Mouse (Mus musculus): Measurements from ENCODE around the gene Aup1.
A peak's percentile ranks its signal among the peaks of the same experiment; 100 is the strongest.

Aup1 gene

DNA sequence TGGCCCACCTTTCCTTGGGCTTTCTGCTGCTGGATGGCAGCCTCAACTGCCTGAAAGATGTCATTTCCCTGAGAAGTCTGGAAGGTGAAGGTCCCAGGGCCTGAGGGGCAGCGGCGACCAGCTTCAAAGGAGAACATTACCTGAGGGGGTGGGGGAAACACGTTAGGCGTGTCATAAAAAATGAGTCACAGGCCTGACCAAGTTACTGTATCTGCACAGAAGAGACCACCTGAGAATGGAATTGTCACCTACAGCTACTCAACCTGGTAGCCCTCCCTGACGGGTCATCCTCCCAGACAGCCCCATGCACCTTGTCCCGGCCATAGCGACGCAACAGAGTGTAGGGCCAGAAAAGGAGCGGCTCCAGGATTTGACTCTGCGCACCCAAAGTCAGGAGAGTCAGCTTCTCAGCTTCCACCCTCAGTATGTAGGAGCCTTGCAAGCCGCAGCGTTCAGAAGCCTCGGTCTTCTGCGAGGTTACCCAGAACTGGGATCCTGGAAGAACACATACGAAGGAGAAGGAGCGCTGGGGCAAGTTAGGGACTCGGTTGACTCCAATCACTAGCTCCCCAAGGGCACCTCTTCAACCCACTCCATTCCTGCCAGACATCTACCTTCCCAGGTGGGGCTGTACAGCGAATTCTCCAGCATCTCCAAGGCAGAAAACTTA lies 22.3 kb upstream of the Aup1 start:
- no peak for DNase-seq

DNA sequence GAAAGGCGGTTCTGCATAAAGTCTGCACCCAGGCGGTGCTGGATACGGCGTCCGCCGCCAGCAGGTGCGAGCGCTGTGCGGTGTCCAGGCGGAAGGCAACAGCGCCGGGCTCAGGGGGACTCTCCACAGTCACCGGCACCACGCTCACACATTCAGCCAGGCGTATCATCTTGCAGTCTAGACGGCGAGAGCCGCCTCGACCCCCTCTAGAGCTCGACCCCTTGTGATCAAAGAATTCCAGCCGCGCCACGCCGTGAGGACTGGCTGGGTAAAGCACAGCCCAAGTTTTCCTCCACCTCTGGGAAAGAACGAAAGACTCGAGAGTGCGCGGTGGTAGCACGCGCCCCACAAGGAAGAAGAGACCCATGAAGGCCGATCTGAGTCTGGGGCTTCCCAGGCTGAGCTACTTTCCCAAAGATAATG lies 21.5 kb upstream of the Aup1 start:
- DNase-seq: peak; percentile 69 to 70

DNA sequence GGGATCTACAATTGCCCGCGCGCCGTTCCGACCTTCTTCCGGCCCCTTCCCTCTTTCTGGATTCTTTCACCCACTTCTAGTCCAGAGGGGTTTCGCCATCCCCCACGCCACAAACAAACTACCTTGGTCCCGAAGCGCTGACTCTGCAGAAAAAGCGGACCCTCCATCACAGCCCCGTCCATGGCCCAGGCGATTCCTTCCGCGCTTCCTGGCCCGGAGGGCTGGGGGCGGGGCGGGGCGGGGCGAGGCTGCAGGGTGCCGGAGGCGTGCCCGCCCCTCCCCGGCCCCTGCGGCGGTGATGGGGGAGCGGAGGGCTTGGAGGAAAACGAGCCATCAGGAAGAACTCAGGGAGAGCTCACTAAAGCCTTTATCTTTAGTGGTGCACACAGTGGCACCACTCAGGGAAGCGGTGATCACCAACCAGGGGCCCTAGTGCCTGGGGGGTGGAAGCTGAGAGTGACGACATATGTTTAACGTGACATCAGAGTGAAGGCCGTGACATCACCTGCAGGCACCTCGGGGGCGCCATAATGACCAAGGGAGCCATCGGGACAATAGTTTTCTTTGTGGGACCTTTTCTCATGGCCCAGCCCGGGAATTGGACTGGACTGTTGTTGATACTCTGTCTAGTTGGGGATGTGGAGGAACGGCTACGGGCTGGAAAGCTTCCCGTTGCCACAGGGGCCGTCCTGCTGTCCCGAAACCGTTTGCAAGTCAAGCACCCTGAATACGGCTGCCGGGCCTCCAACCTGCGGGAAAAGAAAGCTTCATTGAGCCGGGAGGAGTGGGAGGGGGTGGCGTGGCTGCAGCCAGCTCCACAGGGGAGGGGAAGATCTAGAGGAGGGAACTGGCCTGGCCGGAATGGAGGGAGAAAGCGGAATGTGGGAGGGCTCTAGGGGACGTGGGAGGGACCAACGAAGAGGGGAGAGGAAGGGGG lies 20.8 kb upstream of the Aup1 start, which contains the start of the genes Dok1 and Loxl3:
Dok1 (minus strand) TSS at position 223 of the 937 bp plus-strand sequence.
Loxl3 (plus strand) TSS at position 925 of the 937 bp plus-strand sequence.
- peak; percentile 82 to 85 for DNase-seq

- DNase-seq: no peak
Observed at GRCm38 (mm10) chr6:83034463-83035055, 19.8 kb upstream of the Aup1 start.

GRCm38 (mm10) chr6:83037188-83037587 lies 17.1 kb upstream of the Aup1 start:
- DNase-seq: peak in 1 of 2 experiments; percentile 44

DNA sequence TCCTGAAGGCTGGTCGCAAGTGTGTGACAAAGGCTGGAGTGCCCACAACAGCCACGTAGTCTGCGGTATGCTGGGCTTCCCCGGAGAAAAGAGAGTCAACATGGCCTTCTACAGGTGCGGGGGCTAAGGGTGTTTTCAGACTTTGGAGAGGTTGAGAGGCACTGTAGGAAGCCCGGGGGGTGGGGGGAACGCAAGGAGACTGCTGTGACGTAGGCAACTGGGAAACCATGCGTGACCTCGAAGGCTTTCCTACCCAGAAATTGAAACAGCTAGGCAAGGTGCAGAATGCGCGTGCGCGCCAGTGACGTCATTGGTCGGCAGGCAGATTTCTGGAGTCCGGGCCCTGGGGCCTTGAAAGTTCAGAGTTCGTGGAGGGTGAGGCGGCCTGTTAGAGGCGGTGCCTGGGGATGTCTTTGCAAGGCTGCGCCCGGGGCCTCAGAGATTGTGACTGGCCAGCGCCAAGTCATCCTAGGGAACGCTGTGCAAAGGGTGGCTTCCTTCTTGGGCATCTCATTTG lies 15.8 kb upstream of the Aup1 start:
- peak; percentile 92 to 95 for DNase-seq

- no peak for DNase-seq
Observed at GRCm38 (mm10) chr6:83040601-83041000, 13.7 kb upstream of the Aup1 start.

GRCm38 (mm10) chr6:83043561-83043960 lies 10.8 kb upstream of the Aup1 start:
- peak in 1 of 2 experiments; percentile 22 for DNase-seq

GRCm38 (mm10) chr6:83043993-83044392 lies 10.3 kb upstream of the Aup1 start:
- DNase-seq: no peak

DNA sequence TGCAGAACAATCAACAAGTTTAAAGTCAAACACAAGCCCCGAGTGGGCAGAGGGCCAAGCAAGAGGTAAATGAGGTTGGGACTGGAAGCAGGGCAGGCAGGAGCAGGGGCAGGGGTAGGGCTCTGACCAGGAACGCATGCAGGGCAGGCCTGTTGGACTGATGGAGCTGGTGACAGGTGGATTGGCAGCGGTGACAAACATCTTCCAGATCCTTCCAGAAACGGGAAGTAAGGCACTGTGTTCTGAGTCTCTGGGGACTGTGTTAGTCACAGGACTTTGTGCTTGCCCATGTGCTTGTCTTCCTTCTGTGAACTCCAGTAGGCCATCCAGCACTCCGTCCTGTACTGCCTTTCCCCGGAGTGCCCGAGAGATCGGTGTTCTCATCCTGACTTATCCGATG lies 9.6 kb upstream of the Aup1 start:
- peak in 1 of 2 experiments; percentile 19 for DNase-seq

GRCm38 (mm10) chr6:83049367-83049766 lies 5.0 kb upstream of the Aup1 start:
- no peak for DNase-seq

GRCm38 (mm10) chr6:83053136-83053960 lies 973 bp upstream of the Aup1 start:
- DNase-seq: peak; percentile 43 to 45

DNA sequence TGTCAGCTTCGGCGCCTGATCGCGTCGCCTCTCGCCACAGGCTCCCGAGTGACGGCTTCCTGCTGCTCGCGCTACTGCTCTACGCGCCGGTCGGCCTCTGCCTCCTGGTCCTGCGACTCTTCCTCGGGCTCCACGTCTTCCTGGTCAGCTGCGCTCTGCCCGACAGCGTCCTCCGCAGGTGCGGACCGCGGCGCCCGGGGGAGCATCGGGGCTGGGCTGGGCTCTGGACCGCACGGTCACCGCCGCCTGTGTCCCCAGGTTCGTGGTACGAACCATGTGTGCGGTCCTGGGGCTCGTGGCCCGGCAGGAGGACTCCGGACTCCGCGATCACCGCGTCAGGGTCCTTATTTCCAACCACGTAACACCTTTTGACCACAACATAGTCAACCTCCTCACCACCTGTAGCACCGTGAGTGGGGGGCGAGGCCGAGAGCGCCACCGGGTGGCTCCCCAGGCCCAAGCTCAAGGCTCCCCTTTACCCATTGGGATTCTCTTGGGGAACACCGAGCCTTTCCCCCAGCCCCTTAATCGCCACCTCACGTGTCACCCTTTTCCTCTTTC lies 630 bp downstream of the Aup1 start, which contains the start of gene Htra2:
Htra2 (minus strand) TSS at position 403 of the 561 bp plus-strand sequence.
- DNase-seq: no peak

- DNase-seq: peak; percentile 21 to 48
Observed at GRCm38 (mm10) chr6:83057790-83058189, 3.5 kb downstream of the Aup1 start, which contains the start of gene Dqx1. TSS of gene Dqx1 (plus strand) at chr6:83057844.

GRCm38 (mm10) chr6:83058725-83059124 lies 4.4 kb downstream of the Aup1 start:
- DNase-seq: no peak

- no peak for DNase-seq
Observed at GRCm38 (mm10) chr6:83065995-83066394, 11.7 kb downstream of the Aup1 start.

GRCm38 (mm10) chr6:83066441-83066840 lies 12.1 kb downstream of the Aup1 start:
- no peak for DNase-seq

DNA sequence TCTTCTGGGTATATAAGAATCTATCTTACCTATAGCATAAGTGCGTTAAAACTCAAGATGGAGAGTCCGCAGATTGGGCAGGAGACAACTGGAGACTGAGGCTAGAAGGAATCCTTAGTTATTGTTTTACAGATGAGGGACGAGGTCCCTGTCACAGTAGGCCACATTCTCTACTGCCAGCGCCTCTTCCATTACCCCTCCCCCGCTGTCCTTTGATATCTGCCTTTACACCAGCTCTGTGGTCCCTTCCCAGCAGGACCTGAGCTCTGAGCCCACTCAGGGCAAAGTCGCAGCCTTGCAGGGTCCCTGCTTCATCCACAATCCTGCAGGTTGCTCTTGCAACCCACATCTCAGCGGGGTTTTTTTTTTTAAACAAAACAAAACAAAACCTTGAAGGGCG lies 13.9 kb downstream of the Aup1 start:
- DNase-seq: no peak

- peak in 1 of 2 experiments; percentile 17 for DNase-seq
Observed at GRCm38 (mm10) chr6:83068706-83069487, 14.6 kb downstream of the Aup1 start.

GRCm38 (mm10) chr6:83069488-83070246 lies 15.3 kb downstream of the Aup1 start:
- peak in 1 of 2 experiments; percentile 24 for DNase-seq

DNA sequence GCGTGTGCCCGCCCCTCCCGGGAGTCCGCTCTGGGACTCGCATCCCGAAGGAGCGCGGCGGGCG lies 15.8 kb downstream of the Aup1 start, which contains the start of gene Tlx2:
Tlx2 (minus strand) TSS at position 47 of the 64 bp plus-strand sequence.
- no peak for DNase-seq
